Mouse (Mus musculus) layer of hippocampus, postnatal 14 days (tissue): ENCODE measurements around the gene Gm35549. TPM values are rescaled to one million over a fixed set of nuclear protein-coding genes. Genes with fewer than 3 reads are reported as not detected.
"Not testable (repeated sequence)": the region's sequence is repeated elsewhere in the genome, so short reads cannot be mapped to it uniquely, and the experiment has no call there.

Experiments
- DNase-seq, 2 experiments: peaks; one replicate each; pipeline ENCODE4 v3.0.0; 2021 to 2022; ENCODE audit warnings: low spot score in 2 of 2, mixed read lengths in 1 of 2
- long read RNA-seq, 2 experiments: library from polyadenylated mRNA; stranded (forward); transcript quantifications; one replicate each; pipeline ENCODE4 v2.0.0; 2021
- total RNA-seq, 2 experiments: library from RNA; stranded (reverse); gene quantifications; 2 replicates each; pipeline ENCODE4 v1.2.3; 2021

Gm35549 gene
- total RNA-seq = not detected
- long read RNA-seq, experiment 1 = 0 reads
- long read RNA-seq, experiment 2, partial matches to known transcripts = 0 of 1 reads
- long read RNA-seq, experiment 2, other reads (novel, unspliced or antisense) = 1 of 1 reads

- no peak for DNase-seq
Observed at GRCm38 (mm10) chr9:122843760-122844159, at the start of gene Gm35549. Gm35549 (minus strand) TSS chr9:122844035.

- DNase-seq = peak; percentile 44 to 67
Observed at GRCm38 (mm10) chr9:122886372-122887179, 42.7 kb upstream of the Gm35549 start.

- DNase-seq = no peak
Observed at GRCm38 (mm10) chr9:122885385-122885784, 41.5 kb upstream of the Gm35549 start, which contains the start of gene Zkscan7. Zkscan7 (plus strand) TSS chr9:122885685.

GRCm38 (mm10) chr9:122875145-122875544 lies 31.3 kb upstream of the Gm35549 start:
- no peak for DNase-seq

GRCm38 (mm10) chr9:122874653-122875052 lies 30.8 kb upstream of the Gm35549 start:
- no peak for DNase-seq

- DNase-seq = no peak
Observed at GRCm38 (mm10) chr9:122872595-122872994, 28.8 kb upstream of the Gm35549 start.

GRCm38 (mm10) chr9:122866192-122866591 lies 22.4 kb upstream of the Gm35549 start:
- DNase-seq = no peak

- DNase-seq = peak; percentile 78 to 79
Observed at GRCm38 (mm10) chr9:122865697-122866166, 21.9 kb upstream of the Gm35549 start, which contains the start of gene Zfp445. Zfp445 (minus strand) TSS chr9:122866006.

- no peak for DNase-seq
Observed at GRCm38 (mm10) chr9:122864848-122865247, 21.0 kb upstream of the Gm35549 start.

GRCm38 (mm10) chr9:122863731-122864130 lies 19.9 kb upstream of the Gm35549 start:
- DNase-seq = no peak

GRCm38 (mm10) chr9:122860752-122861151 lies 16.9 kb upstream of the Gm35549 start:
- DNase-seq = no peak

GRCm38 (mm10) chr9:122856716-122857115 lies 12.9 kb upstream of the Gm35549 start:
- DNase-seq = no peak

GRCm38 (mm10) chr9:122855617-122856016 lies 11.8 kb upstream of the Gm35549 start:
- no peak for DNase-seq

- not testable (repeated sequence) for DNase-seq
Observed at GRCm38 (mm10) chr9:122855141-122855540, 11.3 kb upstream of the Gm35549 start.

- no peak for DNase-seq
Observed at GRCm38 (mm10) chr9:122854526-122854925, 10.7 kb upstream of the Gm35549 start.

GRCm38 (mm10) chr9:122847811-122848311 lies 4.0 kb upstream of the Gm35549 start:
- not testable (repeated sequence) for DNase-seq

- DNase-seq = peak; percentile 39 to 64
Observed at GRCm38 (mm10) chr9:122846156-122846555, 2.3 kb upstream of the Gm35549 start.

- no peak for DNase-seq
Observed at GRCm38 (mm10) chr9:122845621-122846020, 1.8 kb upstream of the Gm35549 start.

- peak in 1 of 2 experiments; percentile 14 for DNase-seq
Observed at GRCm38 (mm10) chr9:122837680-122838079, 6.2 kb downstream of the Gm35549 start.

- DNase-seq = no peak
Observed at GRCm38 (mm10) chr9:122837216-122837615, 6.6 kb downstream of the Gm35549 start.

GRCm38 (mm10) chr9:122836790-122837189 lies 7.0 kb downstream of the Gm35549 start:
- DNase-seq = peak; percentile 61 to 73

- DNase-seq = no peak
Observed at GRCm38 (mm10) chr9:122836126-122836525, 7.7 kb downstream of the Gm35549 start.
